ENCODE assay signal across 8 mouse cellular contexts in genomic region chr10:59323100-59323487, GRCm38 (mm10). TPM values are rescaled to one million over a fixed set of nuclear protein-coding genes. Genes with fewer than 3 reads are reported as not detected.
A peak's percentile ranks its signal among the peaks of the same experiment; 100 is the strongest.
DNase-seq lines count a peak whose midpoint lies in the region; ATAC-seq and TF ChIP-seq lines count a peak whose summit lies in the region.

Gene P4ha1, plus strand, starts transcription at chr10:59323296.

- TF ChIP-seq EP300 in lung, postnatal 0 days (IDR thresholded peaks at IDR 0.05): no peak

- ATAC-seq in frontal cortex, adult (ENCODE audit: low TSS enrichment): peak; percentile 84
- ATAC-seq in lung, postnatal 0 days: peak; percentile 99

- under 1% methylated on average over 39 of the region's 39 CpGs for WGBS in hindbrain, embryonic 10.5 days
- WGBS in lung, postnatal 0 days: 1% methylated on average over 19 of the region's 39 CpGs

- peak within 1 kb of the TSS; percentile 66 for H3K4me2 ChIP-seq in lung, postnatal 0 days (replicated peaks; ENCODE audit: low read depth, low read length)

- no peaks in the 10 kb centered on the region for H3K27me3 ChIP-seq in hindbrain, embryonic 10.5 days (ENCODE audit: insufficient read depth, poor library complexity, severe bottlenecking)
- H3K27me3 ChIP-seq in lung, postnatal 0 days (replicated peaks; ENCODE audit: insufficient read depth, low read length): no peaks in the 10 kb centered on the region

- H3K9me3 ChIP-seq in hindbrain, embryonic 10.5 days: no peaks in the 10 kb centered on the region
- no peaks in the 10 kb centered on the region for H3K9me3 ChIP-seq in lung, postnatal 0 days (ENCODE audit: low read length)

- peak; percentile 79 for DNase-seq in MEL-GATA-1-ER (ENCODE audit: extremely low read depth, low read depth)
- DNase-seq in cerebellum, adult 8-10 months: peak; percentile 98
- DNase-seq in hindbrain, embryonic 10.5 days (ENCODE audit: low spot score): peak; percentile 100
- DNase-seq in layer of hippocampus, adult 9-11 months: peak; percentile 99
- DNase-seq in lung, postnatal 0 days (ENCODE audit: low spot score): peak; percentile 99
- peak; percentile 98 for DNase-seq in ovary, postnatal 14 days (ENCODE audit: low spot score)
- peak; percentile 99 for DNase-seq in thymus, postnatal 14 days

- H3K9ac ChIP-seq in lung, postnatal 0 days (replicated peaks; ENCODE audit: low read depth): peak within 1 kb of the TSS; percentile 69

- H3K4me1 ChIP-seq in hindbrain, embryonic 10.5 days (replicated peaks): peaks cover 38% of the 10 kb centered on the region
- H3K4me1 ChIP-seq in lung, postnatal 0 days (ENCODE audit: insufficient read depth, low read depth, low read length): peaks cover 5% of the 10 kb centered on the region; the same call in 1 of the 2 replicates

- H3K4me3 ChIP-seq in hindbrain, embryonic 10.5 days: peak within 1 kb of the TSS; percentile 82
- peak within 1 kb of the TSS; percentile 86 for H3K4me3 ChIP-seq in lung, postnatal 0 days (ENCODE audit: low read depth, low read length)

- peaks cover 4% of the 10 kb centered on the region; the same call in 1 of the 2 replicates for H3K36me3 ChIP-seq in hindbrain, embryonic 10.5 days
- H3K36me3 ChIP-seq in lung, postnatal 0 days (ENCODE audit: insufficient read depth, low read length): no peaks in the 10 kb centered on the region

- peak within 1 kb of the TSS; percentile 97 for H3K27ac ChIP-seq in hindbrain, embryonic 10.5 days
- peak within 1 kb of the TSS; percentile 94 for H3K27ac ChIP-seq in lung, postnatal 0 days (ENCODE audit: low read length)

- peak; percentile 91 for TF ChIP-seq CTCF in lung, postnatal 0 days (IDR thresholded peaks at IDR 0.05)

RNA-seq across cellular contexts. Expression of gene P4ha1, which starts in this region (rescaled TPM):
- 37.2 and 53.0 TPM in 2 replicates for polyA plus RNA-seq in hindbrain, embryonic 10.5 days (2016; fragmentation: Nextera tagmentation; extraction: Ambion mirVana)
- polyA plus RNA-seq in lung, postnatal 0 days (2015; fragmentation: Nextera tagmentation; extraction: Ambion mirVana): 40.6 and 40.7 TPM in 2 replicates

Comparison
In these comparisons a context has a peak if more than half of its experiments do, and no peak if none do; other contexts are left out.
1. Peak in every context shown above with its lines: DNase-seq, ATAC-seq, H3K4me3 ChIP-seq and H3K27ac ChIP-seq.